Mouse (Mus musculus): Measurements from ENCODE around the gene Ahdc1.

GRCm38 (mm10) chr4:132968105-132968938 lies 42.7 kb upstream of the Ahdc1 start:
- TF ChIP-seq CTCF (IDR thresholded peaks at IDR 0.05; ENCODE audit: low read depth) (no peak), EP300 (optimal IDR thresholded peaks at IDR 0.05) (no peak)

All from stomach, postnatal 0 days (tissue).